Mouse (Mus musculus) limb, embryonic 14.5 days (tissue): Measurements from ENCODE around the gene Cabp4. TPM values are rescaled to one million over a fixed set of nuclear protein-coding genes. Genes with fewer than 3 reads are reported as not detected.

ENCODE experiments used
- ATAC-seq: fragments of 200-750 bp; cut with Nextera tagmentation; 2 replicates; pipeline ENCODE4 v1.8.0; 2017; ENCODE audit warnings: low read depth, moderate number of reproducible peaks, moderate TSS enrichment; ENCODE audit not compliant: low FRiP score
- DNase-seq: peaks from one replicate; pipeline ENCODE4 v3.0.0-alpha.2; 2015; ENCODE audit warnings: low spot score
- H3K27ac ChIP-seq: fragments of 300-500 bp; sonication (generic); replicated peaks from 2 replicates; pipeline ENCODE4 v1.5.1; 2014; ENCODE audit warnings: low read depth, mild to moderate bottlenecking, low read length, moderate library complexity, mixed read lengths
- H3K27me3 ChIP-seq: fragments of 300-500 bp; sonication (generic); 2 replicates; pipeline ENCODE4 v1.6.1; 2014; ENCODE audit warnings: low read length, mixed read lengths; ENCODE audit not compliant: control insufficient read depth, insufficient read depth
- H3K36me3 ChIP-seq: fragments of 300-500 bp; sonication (generic); 2 replicates; pipeline ENCODE4 v1.6.1; 2014; ENCODE audit warnings: mild to moderate bottlenecking, low read length, moderate library complexity, mixed read lengths; ENCODE audit not compliant: control insufficient read depth, insufficient read depth
- H3K4me1 ChIP-seq: fragments of 300-500 bp; sonication (generic); 2 replicates; pipeline ENCODE4 v1.6.1; 2014; ENCODE audit warnings: antibody characterized with exemption, low read length, mixed read lengths; ENCODE audit not compliant: control insufficient read depth, insufficient read depth
- H3K4me2 ChIP-seq: fragments of 300-500 bp; sonication (generic); replicated peaks from 2 replicates; pipeline ENCODE4 v1.6.1; 2014; ENCODE audit warnings: low read depth, mild to moderate bottlenecking, low read length, moderate library complexity; ENCODE audit not compliant: severe bottlenecking
- H3K4me3 ChIP-seq: fragments of 300-500 bp; sonication (generic); replicated peaks from 2 replicates; pipeline ENCODE4 v1.5.1; 2014; ENCODE audit warnings: low read length
- H3K9ac ChIP-seq: fragments of 300-500 bp; sonication (generic); 2 replicates; pipeline ENCODE4 v1.6.1; 2014; ENCODE audit warnings: mild to moderate bottlenecking, low read depth, low read length, moderate library complexity; ENCODE audit not compliant: severe bottlenecking
- H3K9me3 ChIP-seq: fragments of 300-500 bp; sonication (generic); 2 replicates; pipeline ENCODE4 v1.6.1; 2016; ENCODE audit warnings: low read length; ENCODE audit not compliant: control insufficient read depth
- POLR2A ChIP-seq: fragments of 200-500 bp; IDR thresholded peaks from 2 replicates; pipeline ENCODE4 v1.8.0; 2012; ENCODE audit warnings: inconsistent platforms, mild to moderate bottlenecking, moderate library complexity, borderline replicate concordance; ENCODE audit not compliant: insufficient read depth, insufficient read length; ENCODE audit errors: extremely low read depth
- WGBS: fragments of 180-500 bp; shearing (Covaris S2); extraction: QIAGEN DNeasy Blood & Tissue Kit; methylation state at CpG from one replicate; pipeline ENCODE4 v1.1.7; 2014; 5-methylcytosine and 5-hydroxymethylcytosine counted together
- polyA plus RNA-seq, 2 experiments: library from polyadenylated mRNA; depleted of rRNA in 1 of 2; stranded (reverse) in 1 of 2; unstranded in 1 of 2; fragments of >200 nt; fragmentation: Nextera tagmentation in 1 of 2; extraction: Ambion mirVana in 1 of 2; gene quantifications; 2 replicates each; pipeline versions ENCODE4 v1.2.1 to v1.2.3; 2012 to 2014

Gene Cabp4
- polyA plus RNA-seq, 2 experiments = 0.05 to 0.10 TPM

DNA sequence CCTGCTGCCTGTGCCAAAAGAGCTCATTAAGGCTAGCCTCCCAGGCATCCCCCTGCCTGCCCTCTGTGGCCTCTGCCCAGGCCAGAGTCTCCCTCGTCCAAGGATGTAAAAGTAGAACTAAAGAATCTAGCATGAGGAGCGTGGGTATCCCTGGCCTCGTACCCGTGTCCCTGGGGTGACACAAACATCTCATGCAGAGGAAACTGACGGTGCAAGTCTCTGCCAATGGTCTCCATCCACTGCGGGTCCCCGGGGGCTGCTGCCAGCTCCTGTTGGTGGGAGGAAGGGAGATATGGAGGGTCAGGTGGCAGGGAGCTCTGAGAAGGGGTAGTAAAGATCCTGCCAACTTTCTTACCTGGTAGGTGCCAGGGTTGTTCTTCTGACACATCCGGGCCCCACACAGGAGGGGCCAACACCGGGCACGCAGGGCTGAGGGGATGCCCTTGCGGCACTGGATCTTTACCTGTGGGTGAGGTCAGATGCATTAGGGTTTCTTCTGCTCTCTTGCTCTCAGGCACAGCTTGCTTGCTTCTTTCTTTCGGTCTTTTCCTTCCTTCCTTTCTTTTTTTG is 45.3 kb upstream of the Cabp4 start:
- no peak overlapping the region for H3K9ac ChIP-seq
- H3K27ac ChIP-seq = no peak overlapping the region
- TF ChIP-seq POLR2A = no peak
- H3K4me1 ChIP-seq = peaks cover 22% of the 10 kb centered on the region
- no peaks in the 10 kb centered on the region for H3K9me3 ChIP-seq
- H3K4me3 ChIP-seq = no peak overlapping the region
- peaks cover 13% of the 10 kb centered on the region for H3K36me3 ChIP-seq
- H3K27me3 ChIP-seq = no peaks in the 10 kb centered on the region
- WGBS = 85% methylated on average over 12 of the region's 12 CpGs
- no peak for ATAC-seq
- no peak for DNase-seq
- H3K4me2 ChIP-seq = no peak overlapping the region

DNA sequence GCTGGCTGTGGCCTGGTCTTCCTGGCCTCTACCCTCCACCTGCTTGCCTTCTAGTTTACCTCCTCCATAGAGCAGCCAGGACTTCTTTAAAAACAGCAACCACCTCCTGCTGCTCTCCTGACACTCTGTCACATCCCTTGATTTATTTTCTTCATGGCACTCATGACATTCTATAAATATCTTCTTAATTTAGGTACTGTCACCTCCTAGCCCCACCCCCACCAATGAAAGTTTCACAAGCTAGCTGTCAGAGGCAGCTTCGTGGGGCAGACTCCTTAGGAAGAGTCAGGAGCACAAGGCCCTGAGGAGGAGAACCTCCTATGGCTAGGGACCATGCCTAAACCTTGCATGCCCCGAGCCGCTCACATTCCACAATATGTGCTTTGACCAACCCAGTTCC is 43.5 kb upstream of the Cabp4 start:
- Histone ChIP-seq H3K4me2 (no peak overlapping the region), H3K4me3 (no peak overlapping the region), H3K36me3 (no peaks in the 10 kb centered on the region), H3K9me3 (no peaks in the 10 kb centered on the region), H3K9ac (no peak overlapping the region), H3K27me3 (no peaks in the 10 kb centered on the region), H3K4me1 (peaks cover 11% of the 10 kb centered on the region), H3K27ac (no peak overlapping the region)
- DNase-seq = no peak
- no peak for ATAC-seq
- 54% methylated on average over 3 of the region's 3 CpGs for WGBS
- no peak for TF ChIP-seq POLR2A

DNA sequence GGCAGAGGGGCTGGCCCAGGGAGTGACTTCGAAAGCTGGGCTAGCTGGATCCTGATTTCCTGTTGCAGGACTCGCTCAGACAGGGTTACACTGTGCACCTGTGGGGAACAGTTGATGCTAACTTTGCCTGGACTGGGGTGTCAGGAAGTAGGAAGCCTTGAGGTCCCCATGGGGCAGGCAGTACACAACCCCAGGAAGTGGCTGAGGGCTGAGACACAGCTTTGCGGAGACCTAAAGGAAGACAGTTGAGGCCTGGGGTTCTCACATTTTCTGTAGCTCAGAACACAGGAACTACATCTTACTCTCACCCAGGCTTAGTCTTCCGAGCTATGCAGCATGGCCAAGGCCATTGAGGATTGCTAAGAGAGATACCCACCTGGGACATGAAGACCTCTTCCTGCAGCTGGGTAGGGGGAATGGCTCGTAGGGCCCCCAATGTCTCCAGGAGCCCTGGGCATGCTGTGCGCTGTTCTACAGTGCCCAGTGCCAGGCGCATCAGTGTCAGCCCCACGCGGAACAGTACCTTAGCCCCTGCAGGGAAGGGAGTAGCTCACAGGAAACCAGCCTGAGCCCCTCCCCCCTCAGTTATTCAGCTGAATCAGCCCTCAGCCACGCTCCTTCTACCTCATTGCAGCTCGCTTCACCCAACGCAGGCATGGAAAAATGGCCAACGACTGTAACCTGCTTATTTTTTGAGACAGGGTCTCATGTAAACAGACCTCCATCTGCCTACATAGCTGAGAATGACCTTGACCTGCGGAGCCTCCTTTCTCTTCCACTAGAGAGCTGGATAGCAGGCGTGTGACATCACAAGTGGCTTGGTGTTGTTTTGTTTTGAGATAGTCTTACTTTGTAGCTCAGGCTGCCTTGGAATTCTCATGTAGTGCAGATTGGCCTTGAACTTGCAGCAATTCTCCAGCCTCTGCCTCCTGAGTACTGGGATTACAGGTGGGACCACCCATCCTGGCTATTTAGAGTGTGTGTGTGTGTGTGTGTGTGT is 41.4 kb upstream of the Cabp4 start:
- no peaks in the 10 kb centered on the region for H3K27me3 ChIP-seq
- DNase-seq (no peak), ATAC-seq (no peak)
- WGBS = 57% methylated on average over 15 of the region's 15 CpGs
- no peak overlapping the region for H3K9ac ChIP-seq
- H3K36me3 ChIP-seq = no peaks in the 10 kb centered on the region
- TF ChIP-seq POLR2A = no peak
- H3K4me2 ChIP-seq = no peak overlapping the region
- no peak overlapping the region for H3K4me3 ChIP-seq
- no peak overlapping the region for H3K27ac ChIP-seq
- H3K4me1 ChIP-seq = peaks cover 7% of the 10 kb centered on the region; the same call in 1 of the 2 replicates
- no peaks in the 10 kb centered on the region for H3K9me3 ChIP-seq

DNA sequence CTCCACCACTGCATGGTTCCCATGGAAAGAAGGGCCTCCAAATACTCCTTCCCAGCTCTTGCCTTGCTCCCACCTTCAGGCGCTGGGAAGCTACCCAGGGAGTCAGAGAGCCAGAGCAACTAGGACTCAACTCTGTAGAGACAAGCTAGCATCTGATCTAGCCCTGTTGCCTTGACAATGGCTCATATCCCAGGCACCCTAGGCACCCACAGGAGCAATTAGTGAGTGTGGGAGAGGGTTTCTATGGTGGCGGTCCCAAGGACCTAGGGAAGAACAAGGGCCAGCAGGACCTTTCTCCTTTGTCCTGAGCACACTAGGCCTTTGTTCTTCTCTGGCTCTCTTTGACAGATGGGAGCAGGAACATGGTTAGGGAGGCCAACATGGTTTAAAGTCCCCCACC is 39.9 kb upstream of the Cabp4 start:
- no peak overlapping the region for H3K4me3 ChIP-seq
- no peak overlapping the region for H3K4me2 ChIP-seq
- H3K36me3 ChIP-seq = no peaks in the 10 kb centered on the region
- H3K9ac ChIP-seq = no peak overlapping the region
- no peaks in the 10 kb centered on the region for H3K27me3 ChIP-seq
- no peak for TF ChIP-seq POLR2A
- peaks cover 7% of the 10 kb centered on the region; the same call in 1 of the 2 replicates for H3K4me1 ChIP-seq
- no peaks in the 10 kb centered on the region for H3K9me3 ChIP-seq
- 95% methylated on average over 2 of the region's 2 CpGs for WGBS
- H3K27ac ChIP-seq = no peak overlapping the region
- no peak for ATAC-seq
- DNase-seq = no peak

DNA sequence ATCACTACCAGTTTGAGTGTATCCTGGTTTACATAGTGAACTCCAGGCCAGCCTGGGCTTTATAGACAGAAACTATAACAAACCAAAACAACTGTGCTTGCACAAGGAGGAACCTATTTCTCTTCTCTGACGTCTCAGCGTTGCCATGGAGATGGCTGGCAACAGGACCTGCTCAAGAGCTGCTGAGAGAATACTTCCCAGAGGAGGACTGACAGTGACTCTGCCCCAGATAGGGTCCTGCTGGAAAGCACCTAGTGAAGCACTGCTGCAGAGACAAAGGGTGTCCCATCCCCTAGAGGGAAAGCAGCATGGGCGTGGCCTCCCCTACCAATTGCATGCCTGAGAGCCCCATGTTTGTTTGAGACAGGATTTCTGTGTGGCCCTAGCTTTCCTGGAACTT is 38.1 kb upstream of the Cabp4 start:
- H3K4me1 ChIP-seq = peaks cover 7% of the 10 kb centered on the region; the same call in 1 of the 2 replicates
- no peak overlapping the region for H3K27ac ChIP-seq
- no peak overlapping the region for H3K4me3 ChIP-seq
- no peak for DNase-seq
- H3K36me3 ChIP-seq = no peaks in the 10 kb centered on the region
- no peak overlapping the region for H3K9ac ChIP-seq
- ATAC-seq = no peak
- 33% methylated on average over 3 of the region's 3 CpGs for WGBS
- H3K27me3 ChIP-seq = no peaks in the 10 kb centered on the region
- no peak overlapping the region for H3K4me2 ChIP-seq
- TF ChIP-seq POLR2A = no peak
- H3K9me3 ChIP-seq = no peaks in the 10 kb centered on the region
